Mouse (Mus musculus) urinary bladder, adult 18-20 months (tissue): ENCODE results near the gene Rasgrf2.
A peak's percentile ranks its signal among the peaks of the same experiment; 100 is the strongest.

Experiments used
- DNase-seq, 2 experiments: peaks; one replicate each; pipeline ENCODE4 v3.0.0; 2022; ENCODE audit warnings: low spot score in 2 of 2, mixed read lengths in 2 of 2

Rasgrf2 gene

GRCm38 (mm10) chr13:91955175-91955574, 176.3 kb downstream of the Rasgrf2 start:
- no peak for DNase-seq

- no peak for DNase-seq
Measured at GRCm38 (mm10) chr13:91940113-91940512, 191.3 kb downstream of the Rasgrf2 start.

- no peak for DNase-seq
Measured at GRCm38 (mm10) chr13:91938826-91939225, 192.6 kb downstream of the Rasgrf2 start.

GRCm38 (mm10) chr13:91937232-91937631, 194.2 kb downstream of the Rasgrf2 start:
- no peak for DNase-seq

GRCm38 (mm10) chr13:91932122-91932521, 199.3 kb downstream of the Rasgrf2 start:
- no peak for DNase-seq

GRCm38 (mm10) chr13:91929943-91930726, 201.3 kb downstream of the Rasgrf2 start:
- no peak for DNase-seq

- no peak for DNase-seq
Measured at GRCm38 (mm10) chr13:91928605-91929389, 202.7 kb downstream of the Rasgrf2 start.

GRCm38 (mm10) chr13:91921010-91921409, 210.4 kb downstream of the Rasgrf2 start:
- DNase-seq = no peak

GRCm38 (mm10) chr13:91918764-91919163, 212.7 kb downstream of the Rasgrf2 start:
- no peak for DNase-seq

- no peak for DNase-seq
Measured at GRCm38 (mm10) chr13:91917835-91918234, 213.6 kb downstream of the Rasgrf2 start.

GRCm38 (mm10) chr13:91916308-91916707, 215.1 kb downstream of the Rasgrf2 start:
- no peak for DNase-seq

GRCm38 (mm10) chr13:91915582-91916239, 215.7 kb downstream of the Rasgrf2 start:
- no peak for DNase-seq

- no peak for DNase-seq
Measured at GRCm38 (mm10) chr13:91915192-91915581, 216.3 kb downstream of the Rasgrf2 start.

- DNase-seq = no peak
Measured at GRCm38 (mm10) chr13:91911652-91912051, 219.8 kb downstream of the Rasgrf2 start.

- DNase-seq = no peak
Measured at GRCm38 (mm10) chr13:91911211-91911610, 220.2 kb downstream of the Rasgrf2 start.

GRCm38 (mm10) chr13:91908202-91908980, 223.1 kb downstream of the Rasgrf2 start:
- peak; percentile 43 to 64 for DNase-seq

- DNase-seq = no peak
Measured at GRCm38 (mm10) chr13:91906338-91906737, 225.1 kb downstream of the Rasgrf2 start.

GRCm38 (mm10) chr13:91896476-91896875, 235.0 kb downstream of the Rasgrf2 start:
- DNase-seq = no peak

- no peak for DNase-seq
Measured at GRCm38 (mm10) chr13:91893132-91893531, 238.3 kb downstream of the Rasgrf2 start.

GRCm38 (mm10) chr13:91890031-91890619, 241.3 kb downstream of the Rasgrf2 start:
- no peak for DNase-seq

GRCm38 (mm10) chr13:91884714-91885386, 246.6 kb downstream of the Rasgrf2 start:
- DNase-seq = no peak
